Mouse (Mus musculus) liver, embryonic 11.5 days (tissue): ENCODE results near the gene Arap2. TPM values are rescaled to one million over a fixed set of nuclear protein-coding genes. Genes with fewer than 3 reads are reported as not detected.
A peak's percentile ranks its signal among the peaks of the same experiment; 100 is the strongest.

Experiments used
- ATAC-seq: fragments of 200-750 bp; cut with Nextera tagmentation; replicated peaks from 2 replicates; pipeline ENCODE4 v1.8.0; 2017; ENCODE audit warnings: moderate number of reproducible peaks, mild to moderate bottlenecking, moderate TSS enrichment, moderate library complexity; ENCODE audit not compliant: low FRiP score
- DNase-seq: peaks from one replicate; pipeline ENCODE4 v3.0.0-alpha.2; 2017; ENCODE audit warnings: low spot score
- H3K27ac ChIP-seq: fragments of 300-500 bp; sonication (generic); 2 replicates; pipeline ENCODE4 v1.5.1; 2014; ENCODE audit warnings: mild to moderate bottlenecking, low read depth, low read length, control low read depth
- H3K27me3 ChIP-seq: fragments of 300-500 bp; sonication (generic); replicated peaks from 2 replicates; pipeline ENCODE4 v1.6.1; 2014; ENCODE audit warnings: low read length, mixed read lengths; ENCODE audit not compliant: control insufficient read depth, insufficient read depth
- H3K36me3 ChIP-seq: fragments of 300-500 bp; sonication (generic); 2 replicates; pipeline ENCODE4 v1.6.1; 2014; ENCODE audit warnings: mild to moderate bottlenecking, low read length, moderate library complexity, mixed read lengths; ENCODE audit not compliant: control insufficient read depth, insufficient read depth
- H3K4me1 ChIP-seq: fragments of 300-500 bp; sonication (generic); replicated peaks from 2 replicates; pipeline ENCODE4 v1.6.1; 2014; ENCODE audit warnings: low read length, mixed read lengths; ENCODE audit not compliant: control insufficient read depth, insufficient read depth
- H3K4me2 ChIP-seq: fragments of 300-500 bp; sonication (generic); 2 replicates; pipeline ENCODE4 v1.6.1; 2014; ENCODE audit warnings: mild to moderate bottlenecking, control low read depth, moderate library complexity
- H3K4me3 ChIP-seq: fragments of 300-500 bp; sonication (generic); 2 replicates; pipeline ENCODE4 v1.5.1; 2014; ENCODE audit warnings: low read depth, low read length, control low read depth
- H3K9ac ChIP-seq: fragments of 300-500 bp; sonication (generic); 2 replicates; pipeline ENCODE4 v1.6.1; 2014; ENCODE audit warnings: low read depth, low read length, control low read depth
- H3K9me3 ChIP-seq: fragments of 300-500 bp; sonication (generic); 2 replicates; pipeline ENCODE4 v1.6.1; 2016; ENCODE audit warnings: low read length, inconsistent platforms, mixed read lengths; ENCODE audit not compliant: control insufficient read depth
- WGBS: fragments of 180-500 bp; shearing (Covaris S2); extraction: QIAGEN DNeasy Blood & Tissue Kit; methylation state at CpG from one replicate; pipeline ENCODE4 v1.1.7; 2014; 5-methylcytosine and 5-hydroxymethylcytosine counted together
- polyA plus RNA-seq: library from polyadenylated mRNA; unstranded; fragments of >200 nt; fragmentation: Nextera tagmentation; extraction: Ambion mirVana; gene quantifications from 2 replicates; pipeline ENCODE4 v1.2.1, GENCODE M21; 2014

Gene Arap2
- polyA plus RNA-seq, 1 experiment from 2014 or later: 2.4 TPM

DNA sequence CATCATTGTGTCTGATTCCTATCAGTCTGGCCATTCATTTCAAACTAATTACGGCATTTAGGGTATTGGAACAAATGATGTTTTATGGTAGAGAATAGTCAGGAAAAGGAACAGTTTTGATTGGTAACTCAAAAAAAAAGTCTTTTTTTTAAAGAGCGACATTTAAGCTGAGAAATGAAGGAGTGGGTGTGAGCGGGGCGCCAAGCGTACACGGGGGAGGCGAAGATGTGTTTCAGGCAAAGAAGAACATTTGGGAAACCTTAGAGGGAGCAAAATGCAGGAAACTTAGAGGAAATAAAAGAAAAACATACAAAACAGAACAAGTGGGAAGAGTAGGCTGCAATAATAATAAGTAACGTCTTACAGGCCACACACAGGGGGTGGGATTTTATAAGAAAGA lies 11.8 kb upstream of the Arap2 start:
- no peak for ATAC-seq
- 89% methylated on average over 8 of the region's 8 CpGs for WGBS
- Histone ChIP-seq H3K27ac (no peak overlapping the region), H3K27me3 (no peaks in the 10 kb centered on the region), H3K36me3 (no peaks in the 10 kb centered on the region), H3K4me3 (no peak overlapping the region), H3K4me2 (no peak overlapping the region), H3K4me1 (no peaks in the 10 kb centered on the region), H3K9ac (no peak overlapping the region), H3K9me3 (no peaks in the 10 kb centered on the region)
- DNase-seq: no peak

DNA sequence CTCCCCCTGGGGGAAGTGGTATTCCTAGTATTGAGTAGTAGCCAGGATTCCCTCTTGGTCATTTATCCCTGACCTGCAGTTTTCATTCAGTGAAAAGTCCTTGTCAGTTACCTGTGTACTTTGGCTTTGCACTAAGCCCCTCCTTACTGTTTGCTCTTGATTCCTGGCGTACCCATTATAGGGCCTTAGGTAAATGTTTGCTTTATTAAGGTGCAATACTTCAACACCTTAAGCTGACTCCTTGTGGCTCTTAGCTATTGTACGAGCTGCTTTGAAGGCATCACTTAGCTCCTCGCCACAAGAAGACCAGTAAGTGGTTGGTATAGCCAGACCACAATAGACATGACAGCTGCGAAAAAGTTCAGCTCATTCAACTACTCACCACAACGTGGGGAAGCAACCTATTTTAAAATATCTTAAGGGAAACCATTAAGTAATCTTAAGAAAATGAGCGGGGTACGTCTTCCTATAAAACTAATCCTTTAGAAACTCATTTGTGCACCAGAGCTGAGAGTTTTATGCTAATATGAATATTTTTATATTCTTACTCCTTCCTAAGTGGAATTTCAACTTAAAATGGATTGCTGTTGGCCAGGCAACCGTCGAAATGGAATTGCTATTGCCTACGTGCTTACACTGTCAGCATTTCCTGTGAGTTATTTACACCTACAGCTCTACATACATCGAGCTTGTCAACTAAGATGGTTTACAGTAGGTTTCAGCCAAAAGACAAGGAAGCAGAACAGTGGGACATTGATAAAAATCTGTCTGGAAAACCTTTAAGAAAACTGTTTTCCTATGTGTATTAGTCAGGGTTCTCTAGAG lies 6.0 kb upstream of the Arap2 start:
- no peaks in the 10 kb centered on the region for H3K36me3 ChIP-seq
- H3K27me3 ChIP-seq: 0 out of 2 replicates have a peak, but pooled peaks cover under 1% of the 10 kb centered on the region
- H3K9me3 ChIP-seq: no peaks in the 10 kb centered on the region
- no peak overlapping the region for H3K9ac ChIP-seq
- H3K4me1 ChIP-seq: no peaks in the 10 kb centered on the region
- no peak overlapping the region for H3K4me3 ChIP-seq
- ATAC-seq (no peak), DNase-seq (no peak)
- 68% methylated on average over 11 of the region's 11 CpGs for WGBS
- no peak overlapping the region for H3K4me2 ChIP-seq
- no peak overlapping the region for H3K27ac ChIP-seq

DNA sequence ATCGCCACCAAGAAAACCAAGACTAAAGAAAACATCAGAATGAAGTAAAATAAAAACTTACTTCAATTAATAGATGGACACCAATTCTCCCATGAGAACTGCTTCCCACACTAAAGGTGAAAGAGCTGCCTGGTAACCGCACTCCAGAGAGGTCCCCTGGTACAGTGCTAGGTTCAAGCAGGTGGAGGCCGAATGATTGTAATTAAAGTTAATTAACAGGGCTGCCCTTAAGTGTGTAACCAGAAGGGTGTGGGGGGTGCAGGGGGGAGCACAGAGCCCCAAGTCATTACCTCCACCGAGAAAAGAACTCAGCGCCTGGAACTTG lies 538 bp downstream of the Arap2 start:
- Histone ChIP-seq H3K4me2 (peak overlapping the region; percentile 75), H3K4me1 (peaks cover 5% of the 10 kb centered on the region), H3K9me3 (no peaks in the 10 kb centered on the region), H3K9ac (peak overlapping the region; percentile 55), H3K27ac (no peak overlapping the region), H3K4me3 (peak overlapping the region; percentile 63), H3K27me3 (0 out of 2 replicates have a peak, but pooled peaks cover 3% of the 10 kb centered on the region), H3K36me3 (no peaks in the 10 kb centered on the region)
- WGBS: 23% methylated on average over 5 of the region's 5 CpGs
- no peak; the same call in 1 of the 2 replicates for ATAC-seq
- no peak for DNase-seq

DNA sequence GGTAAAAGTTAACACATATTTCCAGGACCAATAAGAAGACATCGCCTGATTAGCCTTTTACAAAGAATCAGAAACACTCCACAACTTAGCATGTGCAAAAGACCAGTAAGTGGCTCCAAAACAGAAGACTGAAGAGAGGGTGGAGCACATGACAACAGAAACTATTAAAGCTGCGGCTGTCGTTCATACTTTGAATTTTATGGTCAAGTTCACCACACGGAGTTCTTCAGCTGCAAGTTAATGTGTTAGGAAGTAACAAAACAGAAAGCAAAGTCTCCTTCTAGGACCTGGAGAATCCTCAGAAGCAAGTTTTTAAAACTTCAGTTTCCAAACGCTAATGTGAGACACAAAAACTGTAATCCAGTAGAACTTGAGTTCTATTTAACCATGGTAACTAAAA lies 1.8 kb downstream of the Arap2 start:
- peak overlapping the region; percentile 22 for H3K4me2 ChIP-seq
- no peaks in the 10 kb centered on the region for H3K9me3 ChIP-seq
- no peak overlapping the region for H3K4me3 ChIP-seq
- 0 out of 2 replicates have a peak, but pooled peaks cover 3% of the 10 kb centered on the region for H3K27me3 ChIP-seq
- no peak overlapping the region for H3K9ac ChIP-seq
- no peak overlapping the region for H3K27ac ChIP-seq
- H3K4me1 ChIP-seq: peaks cover 5% of the 10 kb centered on the region
- DNase-seq: no peak
- no peaks in the 10 kb centered on the region for H3K36me3 ChIP-seq
- 81% methylated on average over 5 of the region's 5 CpGs for WGBS
- no peak for ATAC-seq

DNA sequence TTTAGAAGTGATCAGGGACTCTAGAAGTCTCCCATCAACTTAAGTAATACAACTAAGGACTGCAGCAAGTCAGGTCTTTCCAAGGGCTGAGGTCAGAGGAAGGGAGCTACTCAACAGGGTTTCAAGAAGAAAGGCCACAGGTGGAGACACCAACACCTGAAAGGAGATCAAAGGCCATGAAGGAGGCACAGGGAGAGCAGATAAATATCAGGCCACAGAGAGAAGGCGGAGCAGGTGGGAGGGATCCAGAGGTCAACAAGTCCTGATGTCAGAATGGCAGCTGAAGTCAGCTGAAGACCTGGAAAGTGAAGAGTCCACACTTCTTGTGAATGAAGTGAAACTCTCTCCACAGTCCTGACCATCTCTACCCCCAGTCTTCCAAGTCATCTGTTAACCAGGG lies 2.9 kb downstream of the Arap2 start:
- H3K9ac ChIP-seq: no peak overlapping the region

DNA sequence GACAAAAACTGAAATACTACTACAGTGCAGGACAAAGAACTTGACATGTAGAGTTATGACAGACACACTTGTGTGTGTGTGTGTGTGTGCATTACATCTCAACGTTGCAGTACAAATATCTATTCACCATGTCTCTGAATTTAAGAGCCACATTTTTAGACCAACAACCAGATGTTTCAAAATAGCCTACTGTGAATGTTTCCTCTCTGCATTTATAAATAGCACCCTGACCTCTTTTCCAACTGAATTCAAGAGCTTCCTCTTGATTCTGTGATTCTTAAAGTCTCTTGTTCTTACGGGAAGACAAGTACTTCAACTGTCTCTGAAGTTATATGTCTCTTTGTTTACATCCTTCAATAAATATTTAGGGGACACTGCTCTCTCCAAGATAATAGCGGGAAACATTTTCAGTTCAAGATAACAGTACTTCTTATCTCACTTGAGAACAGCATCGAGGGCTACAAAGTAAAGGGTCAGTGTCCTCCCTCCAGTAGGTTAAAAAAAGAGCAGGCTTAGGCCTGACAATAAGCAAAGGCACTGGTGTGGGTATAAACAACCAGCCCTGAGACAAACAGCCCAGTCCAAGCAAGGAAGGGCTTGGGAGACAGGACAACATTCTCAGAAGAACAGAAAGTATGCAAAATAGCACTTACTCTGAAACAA lies 3.5 kb downstream of the Arap2 start:
- H3K9ac ChIP-seq: no peak overlapping the region
- no peaks in the 10 kb centered on the region for H3K9me3 ChIP-seq
- no peak overlapping the region for H3K4me3 ChIP-seq
- DNase-seq (no peak), ATAC-seq (no peak)
- no peak overlapping the region for H3K27ac ChIP-seq
- H3K36me3 ChIP-seq: no peaks in the 10 kb centered on the region
- 0 out of 2 replicates have a peak, but pooled peaks cover 3% of the 10 kb centered on the region for H3K27me3 ChIP-seq
- peaks cover 5% of the 10 kb centered on the region for H3K4me1 ChIP-seq
- H3K4me2 ChIP-seq: no peak overlapping the region
- 11% methylated on average over 4 of the region's 4 CpGs for WGBS

More for the DNA sequence above, 2.9 kb downstream of the Arap2 start:
- no peak overlapping the region for H3K4me3 ChIP-seq
- ATAC-seq (no peak), DNase-seq (no peak)
- H3K27me3 ChIP-seq: 0 out of 2 replicates have a peak, but pooled peaks cover 3% of the 10 kb centered on the region
- H3K4me2 ChIP-seq: no peak overlapping the region
- H3K27ac ChIP-seq: no peak overlapping the region
- WGBS: 64% methylated on average over 1 of the region's 1 CpGs
- peaks cover 5% of the 10 kb centered on the region for H3K4me1 ChIP-seq
- H3K36me3 ChIP-seq: no peaks in the 10 kb centered on the region
- H3K9me3 ChIP-seq: no peaks in the 10 kb centered on the region

DNA sequence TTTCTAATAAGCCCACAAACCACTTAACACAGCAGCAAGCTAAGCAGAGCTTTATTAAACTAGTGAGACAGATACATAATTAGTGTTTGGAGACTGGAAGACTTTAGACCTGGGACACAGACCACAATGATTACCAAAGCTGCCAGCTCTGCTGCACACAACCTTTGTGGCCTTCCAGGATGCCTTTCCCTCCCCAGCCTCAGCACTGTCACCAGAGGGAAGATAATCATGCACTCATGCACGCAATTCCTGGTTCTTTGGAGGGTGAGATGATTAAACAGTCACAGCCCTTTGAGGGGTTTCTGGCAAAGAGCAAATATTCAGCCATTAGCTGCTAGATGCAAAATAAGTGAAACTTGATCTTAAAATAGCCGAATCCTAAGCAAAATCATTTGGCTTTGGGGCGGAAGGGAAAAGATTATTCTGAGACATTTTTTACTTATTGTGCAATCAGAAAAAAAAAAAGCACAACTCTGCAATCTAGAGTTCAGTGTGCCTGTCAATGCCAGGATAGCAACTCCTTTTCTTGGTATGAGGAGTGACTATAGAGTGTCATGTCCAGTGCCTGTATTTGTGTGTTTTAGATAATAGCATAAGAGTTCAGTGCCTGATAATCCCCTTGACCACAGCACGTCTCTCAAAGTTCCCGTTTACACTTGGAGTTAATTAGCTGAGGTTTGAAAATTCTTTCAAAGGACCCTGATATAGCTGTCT lies 5.0 kb downstream of the Arap2 start:
- ATAC-seq: no peak
- no peaks in the 10 kb centered on the region for H3K27me3 ChIP-seq

DNA sequence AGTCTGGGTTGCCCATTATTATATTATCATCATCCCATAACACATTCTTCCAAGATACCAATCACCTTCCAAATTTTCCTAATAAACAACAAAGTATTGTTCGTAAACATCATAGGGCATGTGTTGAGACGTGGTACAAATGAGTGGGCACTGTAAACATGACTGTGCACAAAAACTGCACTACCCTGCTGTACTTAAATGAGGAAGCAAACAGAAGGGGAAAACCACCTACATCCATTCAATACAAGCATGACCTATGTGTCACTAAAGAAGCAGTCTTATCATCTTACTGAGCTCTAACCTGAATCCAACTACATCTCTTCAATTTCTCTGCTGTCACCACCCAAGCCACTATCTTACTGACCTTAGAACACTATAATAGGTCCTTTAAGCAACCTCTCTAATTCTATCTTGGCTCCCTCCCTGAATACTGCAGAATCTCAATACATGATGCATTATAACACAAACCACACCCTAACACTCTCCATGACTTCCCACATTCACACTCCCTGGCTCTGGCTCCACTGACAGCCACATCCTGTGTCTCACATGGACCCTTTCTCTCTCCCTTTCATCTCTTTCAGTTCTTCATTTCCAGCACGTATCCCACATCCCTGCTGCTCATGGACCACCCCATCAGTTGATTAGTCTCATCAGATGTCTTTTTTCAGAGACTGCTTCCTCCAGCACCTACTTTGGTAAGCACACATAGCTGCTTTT lies 10.0 kb downstream of the Arap2 start:
- Histone ChIP-seq H3K9ac (no peak overlapping the region), H3K4me2 (no peak overlapping the region), H3K36me3 (no peaks in the 10 kb centered on the region), H3K4me1 (peaks cover 4% of the 10 kb centered on the region; the same call in 1 of the 2 replicates), H3K27ac (no peak overlapping the region), H3K27me3 (no peaks in the 10 kb centered on the region), H3K4me3 (no peak overlapping the region), H3K9me3 (no peaks in the 10 kb centered on the region)
- ATAC-seq (no peak), DNase-seq (no peak)
- WGBS: 70% methylated on average over 3 of the region's 3 CpGs

More for the DNA sequence above, 5.0 kb downstream of the Arap2 start:
- Histone ChIP-seq H3K36me3 (no peaks in the 10 kb centered on the region), H3K9ac (no peak overlapping the region), H3K27ac (no peak overlapping the region), H3K4me3 (no peak overlapping the region), H3K4me1 (peaks cover 5% of the 10 kb centered on the region), H3K4me2 (no peak overlapping the region), H3K9me3 (no peaks in the 10 kb centered on the region)
- WGBS: 43% methylated on average over 5 of the region's 5 CpGs
- no peak for DNase-seq
